Mouse (Mus musculus) heart, embryonic 16.5 days (tissue): Measurements from ENCODE around the gene A930002H24Rik. TPM values are rescaled to one million over a fixed set of nuclear protein-coding genes. Genes with fewer than 3 reads are reported as not detected.

Source experiments
- ATAC-seq: fragments of 200-750 bp; cut with Nextera tagmentation; replicated peaks from 2 replicates; pipeline ENCODE4 v1.8.0; 2017; ENCODE audit warnings: moderate number of reproducible peaks; ENCODE audit not compliant: insufficient read depth, low FRiP score; ENCODE audit errors: extremely low read depth
- H3K27ac ChIP-seq: fragments of 300-500 bp; sonication (generic); 2 replicates; pipeline ENCODE4 v1.5.1; 2014; ENCODE audit warnings: mild to moderate bottlenecking, low read length, control low read depth, moderate library complexity
- H3K27me3 ChIP-seq: fragments of 300-500 bp; sonication (generic); 2 replicates; pipeline ENCODE4 v1.6.1; 2014; ENCODE audit warnings: low read length, mixed read lengths; ENCODE audit not compliant: control insufficient read depth, insufficient read depth
- H3K36me3 ChIP-seq: fragments of 300-500 bp; sonication (generic); 2 replicates; pipeline ENCODE4 v1.6.1; 2014; ENCODE audit not compliant: control insufficient read depth, insufficient read depth
- H3K4me1 ChIP-seq: fragments of 300-500 bp; sonication (generic); 2 replicates; pipeline ENCODE4 v1.6.1; 2014; ENCODE audit warnings: low read length, mixed read lengths; ENCODE audit not compliant: control insufficient read depth, insufficient read depth
- H3K4me2 ChIP-seq: fragments of 300-500 bp; sonication (generic); 2 replicates; pipeline ENCODE4 v1.6.1; 2014; ENCODE audit warnings: low read depth, mild to moderate bottlenecking, control low read depth, low read length
- H3K4me3 ChIP-seq: fragments of 300-500 bp; sonication (generic); 2 replicates; pipeline ENCODE4 v1.5.1; 2014; ENCODE audit warnings: mild to moderate bottlenecking, control low read depth, low read length
- H3K9ac ChIP-seq: fragments of 300-500 bp; sonication (generic); 2 replicates; pipeline ENCODE4 v1.6.1; 2014; ENCODE audit warnings: low read length, control low read depth
- H3K9me3 ChIP-seq: fragments of 300-500 bp; sonication (generic); replicated peaks from 2 replicates; pipeline ENCODE4 v1.6.1; 2016; ENCODE audit warnings: low read length; ENCODE audit not compliant: control insufficient read depth
- WGBS: fragments of 180-500 bp; shearing (Covaris S2); extraction: QIAGEN DNeasy Blood & Tissue Kit; methylation state at CpG from one replicate; pipeline ENCODE4 v1.1.7; 2014; 5-methylcytosine and 5-hydroxymethylcytosine counted together
- polyA plus RNA-seq: library from polyadenylated mRNA; unstranded; fragments of >200 nt; fragmentation: Nextera tagmentation; extraction: Ambion mirVana; gene quantifications from 2 replicates; pipeline ENCODE4 v1.2.1, GENCODE M21; 2015

Gene A930002H24Rik
- polyA plus RNA-seq, 1 experiment from 2014 or later = 2.2 TPM

GRCm38 (mm10) chr17:63826196-63826595, 37.4 kb downstream of the A930002H24Rik start:
- no peak overlapping the region for H3K27ac ChIP-seq
- no peaks in the 10 kb centered on the region for H3K27me3 ChIP-seq
- H3K4me3 ChIP-seq = no peak overlapping the region
- no peak overlapping the region for H3K4me2 ChIP-seq
- no peak overlapping the region for H3K9ac ChIP-seq
- no peak for ATAC-seq
- H3K36me3 ChIP-seq = no peaks in the 10 kb centered on the region
- 74% methylated on average over 8 of the region's 8 CpGs for WGBS
- H3K9me3 ChIP-seq = no peaks in the 10 kb centered on the region
- no peaks in the 10 kb centered on the region for H3K4me1 ChIP-seq

- Histone ChIP-seq H3K4me3 (no peak overlapping the region), H3K4me2 (no peak overlapping the region), H3K4me1 (no peaks in the 10 kb centered on the region), H3K9ac (no peak overlapping the region), H3K36me3 (no peaks in the 10 kb centered on the region), H3K27ac (no peak overlapping the region), H3K9me3 (no peaks in the 10 kb centered on the region), H3K27me3 (no peaks in the 10 kb centered on the region)
- ATAC-seq = no peak
- 86% methylated on average over 4 of the region's 4 CpGs for WGBS
Measured at GRCm38 (mm10) chr17:63824141-63824540, 39.5 kb downstream of the A930002H24Rik start.

DNA sequence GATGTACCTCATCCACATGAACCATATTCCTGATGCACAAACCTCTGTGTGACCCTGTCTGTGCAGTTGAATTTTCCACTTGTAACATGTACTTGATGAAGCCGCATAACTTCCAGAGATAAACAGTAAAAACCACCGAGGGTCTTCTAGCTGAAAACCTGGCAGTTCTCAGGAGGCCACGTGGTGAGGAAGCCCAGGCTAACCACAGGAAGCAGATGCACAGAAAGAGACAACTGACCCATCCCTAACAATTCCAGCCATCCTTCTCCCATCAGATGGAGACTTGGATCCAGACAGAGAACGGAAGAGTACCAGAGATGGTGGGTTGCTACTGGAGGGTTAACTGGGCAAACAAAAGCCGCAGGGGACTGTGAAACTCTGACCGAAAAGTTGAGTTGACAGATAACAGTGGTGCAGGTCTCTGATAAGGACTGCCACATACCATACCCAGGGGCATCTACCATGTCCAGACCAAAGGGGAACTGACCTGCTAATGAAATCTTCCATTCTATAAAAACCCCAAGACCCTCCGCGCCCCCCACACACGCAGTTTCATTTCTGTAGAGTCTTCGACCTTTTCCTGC, 45.1 kb downstream of the A930002H24Rik start:
- H3K9ac ChIP-seq = no peak overlapping the region
- no peak overlapping the region for H3K4me2 ChIP-seq
- no peak for ATAC-seq
- no peak overlapping the region for H3K27ac ChIP-seq
- no peaks in the 10 kb centered on the region for H3K36me3 ChIP-seq
- no peak overlapping the region for H3K4me3 ChIP-seq
- WGBS = 59% methylated on average over 10 of the region's 10 CpGs
- no peaks in the 10 kb centered on the region for H3K9me3 ChIP-seq
- no peaks in the 10 kb centered on the region for H3K27me3 ChIP-seq
- H3K4me1 ChIP-seq = no peaks in the 10 kb centered on the region

GRCm38 (mm10) chr17:63813552-63813951, 50.0 kb downstream of the A930002H24Rik start:
- Histone ChIP-seq H3K4me1 (0 out of 2 replicates have a peak, but pooled peaks cover 2% of the 10 kb centered on the region), H3K9me3 (no peaks in the 10 kb centered on the region), H3K36me3 (no peaks in the 10 kb centered on the region), H3K9ac (no peak overlapping the region), H3K4me3 (no peak overlapping the region), H3K4me2 (no peak overlapping the region), H3K27ac (no peak overlapping the region), H3K27me3 (no peaks in the 10 kb centered on the region)
- no peak for ATAC-seq
- 85% methylated on average over 6 of the region's 6 CpGs for WGBS

Other genes starting within 250 kb of the A930002H24Rik start
- gene Fer, start 729 bp downstream of the A930002H24Rik start, polyA plus RNA-seq = 22.8 and 25.8 TPM in 2 replicates